ENCODE assay signal across 20 mouse cellular contexts in the genomic region with DNA sequence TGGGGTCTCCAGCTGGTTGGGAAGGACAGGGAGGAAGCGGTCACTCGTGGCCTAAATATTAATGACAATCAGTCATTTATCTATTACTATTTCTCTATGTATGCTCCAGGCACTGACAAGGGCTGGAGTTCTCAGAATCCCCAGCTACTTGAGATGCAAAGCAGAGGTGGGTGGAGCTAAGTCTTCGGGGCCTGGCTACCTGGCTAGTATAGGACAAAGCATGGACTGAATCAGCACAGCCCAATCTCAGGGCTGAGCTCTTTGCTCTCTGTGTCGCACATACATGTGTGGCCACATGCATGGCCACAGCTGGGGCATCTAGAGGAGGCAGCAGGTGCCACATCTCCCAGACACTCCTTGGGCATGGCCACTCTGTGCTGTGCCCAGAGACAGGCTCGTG. TPM values are rescaled to one million over a fixed set of nuclear protein-coding genes. Genes with fewer than 3 reads are reported as not detected.
DNase-seq lines count a peak whose midpoint lies in the region; ATAC-seq and TF ChIP-seq lines count a peak whose summit lies in the region.
"Had no signal": no experiment of that assay in that cellular context is flagged by ENCODE, and none has a peak within 500 bp of the region (broad histone marks: within the 10 kb centered on the region; RNA-seq: fewer than 3 reads in every experiment).

No protein-coding gene starts in this region.

- DNase-seq in heart, adult 11 months: peak; percentile 70
- no peak for DNase-seq in heart, adult 8-10 months (ENCODE audit: low spot score)
- peak; percentile 18 for DNase-seq in kidney, adult 2 months
- DNase-seq in kidney, adult 11 months: no peak
- no peak for DNase-seq in limb, embryonic 10.5 days (ENCODE audit: low spot score)
- DNase-seq: adrenal gland, adult 8-10 months; adrenal gland, postnatal 36 days; B cell, adult 2 months had no signal

- H3K36me3 ChIP-seq in kidney, adult 2 months (ENCODE audit: control insufficient read depth, insufficient read depth, low read length): no peaks in the 10 kb centered on the region
- H3K36me3 ChIP-seq in limb, embryonic 13.5 days: no peaks in the 10 kb centered on the region
- H3K36me3 ChIP-seq in limb, embryonic 10.5 days: no peaks in the 10 kb centered on the region
- H3K36me3 ChIP-seq: embryonic facial prominence, embryonic 10.5 days; embryonic facial prominence, embryonic 12.5 days; forebrain, embryonic 15.5 days; G1E had no signal

- no peak overlapping the region for H3K4me3 ChIP-seq in kidney, adult 2 months (ENCODE audit: insufficient read depth, low read depth, low read length)
- no peak overlapping the region for H3K4me3 ChIP-seq in limb, embryonic 13.5 days
- H3K4me3 ChIP-seq in limb, embryonic 10.5 days: no peak overlapping the region
- H3K4me3 ChIP-seq: embryonic facial prominence, embryonic 10.5 days; embryonic facial prominence, embryonic 12.5 days; forebrain, embryonic 13.5 days; forebrain, embryonic 15.5 days had no signal

- no peak for TF ChIP-seq CTCF in kidney, adult 2 months (conservative IDR thresholded peaks at IDR 0.05; ENCODE audit: insufficient read depth, insufficient read length, low read depth, low read length)

- no peaks in the 10 kb centered on the region for H3K9me3 ChIP-seq in limb, embryonic 13.5 days
- H3K9me3 ChIP-seq in limb, embryonic 10.5 days (replicated peaks): no peaks in the 10 kb centered on the region
- H3K9me3 ChIP-seq: embryonic facial prominence, embryonic 10.5 days; embryonic facial prominence, embryonic 12.5 days; forebrain, embryonic 13.5 days; forebrain, embryonic 15.5 days; G1E had no signal

- peak overlapping the region; percentile 67 for H3K27ac ChIP-seq in kidney, adult 2 months (ENCODE audit: insufficient read depth, low read depth, low read length)
- 0 out of 2 replicates have a peak overlapping the region, but pooled peaks have one; percentile 94 for H3K27ac ChIP-seq in limb, embryonic 13.5 days
- H3K27ac ChIP-seq in limb, embryonic 10.5 days: no peak overlapping the region
- H3K27ac ChIP-seq: embryonic facial prominence, embryonic 10.5 days; embryonic facial prominence, embryonic 12.5 days had no signal

- H3K27me3 ChIP-seq in kidney, adult 2 months (replicated peaks; ENCODE audit: control insufficient read depth, insufficient read depth, low read length): no peaks in the 10 kb centered on the region
- H3K27me3 ChIP-seq in limb, embryonic 13.5 days: no peaks in the 10 kb centered on the region
- no peaks in the 10 kb centered on the region for H3K27me3 ChIP-seq in limb, embryonic 10.5 days (ENCODE audit: low read depth, poor library complexity, severe bottlenecking)
- H3K27me3 ChIP-seq: embryonic facial prominence, embryonic 12.5 days; forebrain, embryonic 13.5 days; forebrain, embryonic 15.5 days; Patski had no signal

- no peak for TF ChIP-seq POLR2A in kidney, adult 2 months (IDR thresholded peaks at IDR 0.05; ENCODE audit: low read depth, low read length)

- H3K4me2 ChIP-seq in limb, embryonic 13.5 days (replicated peaks): no peak overlapping the region
- H3K4me2 ChIP-seq: embryonic facial prominence, embryonic 12.5 days; forebrain, embryonic 13.5 days; forebrain, embryonic 15.5 days had no signal

- no peak overlapping the region for H3K9ac ChIP-seq in limb, embryonic 13.5 days
- H3K9ac ChIP-seq: embryonic facial prominence, embryonic 12.5 days; forebrain, embryonic 13.5 days; forebrain, embryonic 15.5 days had no signal

- 64% methylated on average over 5 of the region's 5 CpGs for WGBS in kidney, adult 2 months
- 77% methylated on average over 5 of the region's 5 CpGs for WGBS in limb, embryonic 13.5 days
- 71% methylated on average over 5 of the region's 5 CpGs for WGBS in limb, embryonic 10.5 days

- H3K4me1 ChIP-seq in kidney, adult 2 months (ENCODE audit: control insufficient read depth, insufficient read depth, low read length): peaks cover 8% of the 10 kb centered on the region; the same call in 1 of the 2 replicates
- H3K4me1 ChIP-seq in limb, embryonic 13.5 days: peaks cover 25% of the 10 kb centered on the region
- H3K4me1 ChIP-seq in limb, embryonic 10.5 days: peaks cover 5% of the 10 kb centered on the region; the same call in 1 of the 2 replicates
- H3K4me1 ChIP-seq: embryonic facial prominence, embryonic 12.5 days had no signal

- ATAC-seq in limb, embryonic 13.5 days (ENCODE audit: low FRiP score, low read depth): no peak
- ATAC-seq: activated CD4-positive, CD25-positive, alpha-beta regulatory T cell, adult 4 months; CD4-positive, CD25-positive, alpha-beta regulatory T cell, adult 4 months; forebrain, embryonic 13.5 days; forebrain, embryonic 15.5 days; Patski had no signal

RNA-seq across cellular contexts. Expression of gene Ccdc13, which starts 18.5 kb away (rescaled TPM):
- total RNA-seq in heart, adult 8-10 months (2022): under 1 TPM in 2 of 4 experiments, not detected in 2; 0.12 to 0.27 TPM
- 0.30 TPM in 2 replicates for polyA plus RNA-seq in kidney, adult 2 months (2012; rRNA removed)
- 0.76 and 0.88 TPM in 2 replicates for polyA plus RNA-seq in limb, embryonic 13.5 days (2015; fragmentation: Nextera tagmentation; extraction: Ambion mirVana)
- polyA plus RNA-seq in limb, embryonic 10.5 days (2016; fragmentation: Nextera tagmentation; extraction: Ambion mirVana): 0.36 and 0.38 TPM in 2 replicates
- polyA plus RNA-seq: activated CD4-positive, CD25-positive, alpha-beta regulatory T cell, adult 4 months; CD4-positive, CD25-positive, alpha-beta regulatory T cell, adult 4 months had no signal

RNA-seq across cellular contexts. Expression of gene Hhatl, which starts 28.5 kb away (rescaled TPM):
- 100 to 1,000 TPM; 100 to 119 (median 118) TPM for total RNA-seq in heart, adult 8-10 months (2022)
- polyA plus RNA-seq in kidney, adult 2 months (2012; rRNA removed): 19.1 and 22.5 TPM in 2 replicates
- 0.53 and 0.82 TPM in 2 replicates for polyA plus RNA-seq in limb, embryonic 13.5 days (2015; fragmentation: Nextera tagmentation; extraction: Ambion mirVana)
- not detected in 2 replicates for polyA plus RNA-seq in limb, embryonic 10.5 days (2016; fragmentation: Nextera tagmentation; extraction: Ambion mirVana)
- total RNA-seq: adrenal gland, adult 18-20 months; adrenal gland, postnatal 14 days; adrenal gland, postnatal 36 days; CH12.LX; G1E had no signal
- polyA plus RNA-seq: activated CD4-positive, CD25-positive, alpha-beta regulatory T cell, adult 4 months; CD4-positive, CD25-positive, alpha-beta regulatory T cell, adult 4 months; embryonic facial prominence, embryonic 10.5 days; G1E; Patski had no signal

RNA-seq across cellular contexts. Expression of gene Higd1a, which starts 37.4 kb away (rescaled TPM):
- total RNA-seq in heart, adult 8-10 months (2022): 100 to 1,000 TPM; 186 to 221 (median 198) TPM
- 22.7 and 36.6 TPM in 2 replicates for polyA plus RNA-seq in kidney, adult 2 months (2012; rRNA removed)
- polyA plus RNA-seq in limb, embryonic 13.5 days (2015; fragmentation: Nextera tagmentation; extraction: Ambion mirVana): 192 and 196 TPM in 2 replicates
- polyA plus RNA-seq in limb, embryonic 10.5 days (2016; fragmentation: Nextera tagmentation; extraction: Ambion mirVana): 174 and 201 TPM in 2 replicates

RNA-seq across cellular contexts. Expression of gene Klhl40, which starts 43.4 kb away (rescaled TPM):
- 10 to 100 TPM; 17.9 to 23.6 (median 20.0) TPM for total RNA-seq in heart, adult 8-10 months (2022)
- 1.6 TPM in 1 of 2 replicates, not detected in the other for polyA plus RNA-seq in kidney, adult 2 months (2012; rRNA removed)
- polyA plus RNA-seq in limb, embryonic 13.5 days (2015; fragmentation: Nextera tagmentation; extraction: Ambion mirVana): 12.5 and 13.3 TPM in 2 replicates
- 0.10 and 0.71 TPM in 2 replicates for polyA plus RNA-seq in limb, embryonic 10.5 days (2016; fragmentation: Nextera tagmentation; extraction: Ambion mirVana)
- total RNA-seq: adrenal gland, postnatal 14 days; CH12.LX; G1E had no signal
- polyA plus RNA-seq: activated CD4-positive, CD25-positive, alpha-beta regulatory T cell, adult 4 months; CD4-positive, CD25-positive, alpha-beta regulatory T cell, adult 4 months; G1E; Patski had no signal

Comparison
In these comparisons a context has a peak if more than half of its experiments do, and no peak if none do; other contexts are left out.
1. DNase-seq: peak in heart, adult 11 months (single experiment) and kidney, adult 2 months (single experiment); none in heart, adult 8-10 months (single experiment), kidney, adult 11 months (single experiment) and limb, embryonic 10.5 days (single experiment).
2. RNA of gene Hhatl, which starts 28.5 kb away (polyA plus RNA-seq): 19.1 to 22.5 TPM in kidney, adult 2 months; 0.53 to 0.82 TPM in limb, embryonic 13.5 days and not detected in limb, embryonic 10.5 days; every median in the first group is over 10 times any median in the second.